Mouse (Mus musculus) layer of hippocampus, postnatal 36 days (tissue): ENCODE measurements at regions not wholly inside any gene's neighbourhood (a gene's known extent, or its start where the extent isn't known, plus 50 kb on each side); places are given as distances from the start of the nearest gene placed in this dataset.

Experiments
- DNase-seq, 2 experiments: peaks; one replicate each; pipeline ENCODE4 v3.0.0; 2022

DNA sequence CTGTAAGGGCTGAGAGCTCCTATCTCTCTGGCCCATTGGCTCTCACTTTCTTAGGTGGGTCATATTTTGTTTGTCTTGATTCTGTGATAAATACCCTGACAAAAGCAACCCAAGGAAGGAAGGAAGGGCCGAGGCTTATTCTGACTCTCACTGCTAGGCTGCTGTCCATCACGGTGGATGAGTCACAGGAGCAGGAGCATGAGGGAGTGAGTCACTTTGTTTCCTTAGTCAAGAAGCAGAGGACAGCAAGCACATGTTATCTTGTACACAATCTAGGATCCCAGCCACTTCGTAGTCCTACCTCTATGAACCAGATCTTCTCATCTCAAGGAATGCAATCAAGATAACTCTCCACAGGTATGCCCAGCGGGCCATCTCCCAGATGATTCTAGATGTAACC, 69.9 kb downstream of the Atp6v1g3 start:
- no peak for DNase-seq

DNA sequence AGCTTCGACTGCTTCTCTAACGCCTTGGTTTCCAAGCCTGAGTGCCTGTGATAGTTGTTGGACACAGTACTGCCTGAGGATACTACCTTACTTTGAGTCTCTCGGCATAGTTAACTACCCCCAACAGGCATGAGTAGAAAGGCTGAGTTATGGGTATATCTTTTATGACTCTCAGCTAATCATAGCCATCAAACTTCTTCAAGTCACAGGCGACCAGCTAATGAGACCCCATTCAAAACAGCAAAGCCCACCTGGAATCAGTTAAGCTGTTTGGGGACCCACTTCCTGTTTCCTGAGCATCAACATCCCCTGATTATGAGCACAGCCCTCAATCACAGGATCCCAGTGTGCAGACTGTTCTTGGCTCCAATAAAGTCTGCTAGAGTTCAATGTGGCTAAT, 71.4 kb downstream of the Atp6v1g3 start:
- no peak for DNase-seq

DNA sequence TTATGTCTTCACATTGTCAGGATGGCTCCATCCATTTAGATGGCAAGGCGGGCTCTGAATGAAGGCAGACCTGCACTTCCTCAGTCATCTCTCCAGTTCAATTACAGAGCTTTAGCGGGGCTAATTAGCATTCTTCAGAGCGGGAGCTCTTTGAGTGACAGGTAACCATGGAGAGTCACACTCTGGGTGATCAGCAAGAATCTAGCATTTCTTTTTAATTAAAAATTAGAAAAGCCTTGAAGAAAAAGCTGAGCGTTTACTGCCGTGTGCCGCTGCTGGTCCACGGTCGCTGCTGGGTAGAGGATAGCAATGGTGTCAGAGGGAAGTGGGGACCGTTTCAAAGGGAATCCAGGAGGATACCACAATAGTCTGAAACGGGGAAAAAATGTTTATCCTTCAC, 72.5 kb downstream of the Atp6v1g3 start:
- peak in 1 of 2 experiments; percentile 17 for DNase-seq

DNA sequence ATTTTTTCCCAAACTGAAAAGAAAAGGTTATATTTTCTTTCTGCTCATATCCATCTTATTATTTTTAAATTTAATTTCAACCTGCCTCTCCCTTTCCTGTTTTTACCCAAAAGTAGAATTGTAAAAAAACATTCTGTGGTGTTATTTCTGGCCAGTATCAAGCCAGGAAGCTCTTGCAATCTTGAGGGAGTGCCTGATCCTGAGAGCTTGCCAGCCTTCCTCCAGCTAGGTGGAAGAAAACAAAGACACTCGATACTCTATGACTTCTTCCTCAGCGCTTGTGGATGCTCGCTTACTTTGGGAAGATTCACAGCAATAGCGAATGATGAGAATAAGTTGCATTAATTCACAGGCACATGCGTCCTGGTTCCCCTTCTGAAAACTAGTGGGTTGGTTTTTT, 73.4 kb downstream of the Atp6v1g3 start:
- no peak for DNase-seq

DNA sequence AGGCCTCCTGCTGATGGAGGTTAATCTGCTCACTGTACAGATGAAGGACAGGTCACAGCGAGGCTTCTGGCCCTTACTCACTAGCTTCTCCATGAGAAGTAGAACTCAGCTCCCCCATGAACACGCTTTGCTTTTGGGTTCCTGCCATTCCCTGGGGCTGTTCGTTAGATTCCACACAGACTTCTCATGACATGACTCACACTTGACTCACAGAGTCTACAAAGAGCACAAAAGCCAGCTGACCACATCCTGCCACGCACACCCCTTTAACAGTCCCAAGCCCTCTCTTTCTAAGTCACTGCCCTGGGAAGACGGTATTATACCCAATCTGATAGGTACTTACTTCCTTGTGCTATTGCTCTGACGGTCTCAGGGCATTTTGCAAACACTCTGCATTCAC, 74.9 kb downstream of the Atp6v1g3 start:
- no peak for DNase-seq

GRCm38 (mm10) chr1:138349099-138349498, 75.6 kb downstream of the Atp6v1g3 start:
- no peak for DNase-seq

- DNase-seq: no peak
Measured at GRCm38 (mm10) chr1:138356407-138356806, 82.9 kb downstream of the Atp6v1g3 start.

DNA sequence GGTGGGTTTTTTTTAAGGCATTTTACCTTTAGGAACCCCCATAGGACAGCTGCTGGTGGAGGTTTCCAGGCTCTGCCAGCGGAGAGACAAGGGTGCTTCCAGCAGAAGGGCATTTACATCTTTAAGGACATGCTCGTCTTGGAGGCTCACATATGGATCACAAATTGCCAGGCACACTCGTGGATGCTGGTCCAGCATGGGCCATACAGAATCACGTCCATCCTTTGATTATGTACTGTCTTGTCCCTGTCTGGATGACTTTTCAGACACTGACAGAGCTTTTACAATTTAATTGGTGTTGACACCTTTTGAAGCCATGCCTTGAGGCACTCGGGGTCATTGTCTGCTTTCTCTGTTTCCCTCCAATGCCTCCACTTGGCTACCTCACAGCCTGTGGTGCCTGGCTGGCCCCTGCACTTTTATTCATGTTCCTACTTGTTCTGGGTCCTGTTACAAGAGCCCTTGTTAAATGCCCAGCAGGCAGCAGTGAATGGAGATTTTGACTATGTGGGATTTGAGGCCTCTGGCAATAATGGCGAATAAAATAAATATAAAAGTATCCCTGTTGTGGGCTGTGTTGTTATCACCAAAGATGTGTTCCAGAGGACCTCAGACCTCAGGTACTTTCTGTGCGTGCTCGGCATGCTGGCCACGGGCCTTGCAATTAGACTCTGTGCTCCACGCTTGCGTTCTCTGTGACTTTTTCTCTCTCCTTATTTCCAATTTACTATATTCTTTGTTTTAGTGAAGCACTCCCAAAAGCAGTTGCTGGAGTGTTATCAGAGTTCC, 89.3 kb downstream of the Atp6v1g3 start:
- DNase-seq: no peak

- no peak for DNase-seq
Measured at GRCm38 (mm10) chr1:138369953-138370482, 96.5 kb downstream of the Atp6v1g3 start.

- no peak for DNase-seq
Measured at GRCm38 (mm10) chr1:138371474-138371873, 97.9 kb downstream of the Atp6v1g3 start.

GRCm38 (mm10) chr1:138384146-138384545, 110.6 kb downstream of the Atp6v1g3 start:
- no peak for DNase-seq

- DNase-seq: no peak
Measured at GRCm38 (mm10) chr1:138385156-138385841, 111.8 kb downstream of the Atp6v1g3 start.

GRCm38 (mm10) chr1:138386001-138386400, 112.5 kb downstream of the Atp6v1g3 start:
- no peak for DNase-seq

DNA sequence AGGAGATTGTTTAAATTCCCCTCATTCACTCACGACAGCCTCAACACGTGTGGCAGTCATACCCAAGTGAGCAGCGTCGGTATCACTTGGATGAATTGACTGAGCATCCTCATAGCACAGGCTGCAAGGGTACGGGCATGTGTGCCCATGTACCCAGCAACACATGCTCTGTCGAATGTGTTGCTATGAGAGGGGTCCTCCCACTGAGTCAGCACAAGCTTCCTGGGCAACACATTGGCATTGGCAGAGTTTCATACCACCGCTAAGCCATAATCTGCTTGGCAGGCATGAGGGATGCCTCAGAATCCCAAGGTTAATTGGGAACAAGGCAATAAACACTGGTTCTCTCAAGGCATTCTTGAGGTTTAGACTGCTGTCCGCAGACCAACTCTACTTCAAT, 115.1 kb downstream of the Atp6v1g3 start:
- DNase-seq: peak; percentile 38 to 39

GRCm38 (mm10) chr1:138389676-138390075, 116.1 kb downstream of the Atp6v1g3 start:
- DNase-seq: no peak

GRCm38 (mm10) chr1:138418610-138419009, 145.1 kb downstream of the Atp6v1g3 start:
- DNase-seq: no peak

DNA sequence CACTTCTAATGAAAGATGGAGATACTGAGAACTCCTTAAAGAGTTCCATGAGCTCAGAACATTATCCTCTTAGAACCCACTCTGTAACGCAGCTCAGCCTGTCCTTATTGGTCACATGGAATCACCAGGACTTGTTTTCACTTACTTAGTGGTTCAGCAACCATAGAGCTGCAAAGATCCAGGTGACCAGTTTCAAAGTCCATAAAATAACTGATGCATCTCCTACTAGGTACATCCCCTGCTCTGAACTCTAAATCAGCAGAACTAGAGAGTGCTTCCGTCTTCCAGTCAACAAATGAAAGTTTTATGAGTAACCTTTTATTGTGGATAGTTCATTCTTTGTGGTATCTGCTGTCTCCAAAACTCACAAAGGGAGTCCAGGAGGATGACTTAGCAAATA, 153.9 kb downstream of the Atp6v1g3 start:
- no peak for DNase-seq
